Mouse (Mus musculus): Measurements from ENCODE around the gene Pkn1. TPM values are rescaled to one million over a fixed set of nuclear protein-coding genes. Genes with fewer than 3 reads are reported as not detected.

Gene Pkn1
- 44.2 and 57.4 TPM in 2 replicates for total RNA-seq (2014; rRNA removed; ENCODE audit: low replicate concordance)
- polyA plus RNA-seq (2015; fragmentation: Nextera tagmentation; extraction: Ambion mirVana): 13.0 and 14.2 TPM in 2 replicates

DNA sequence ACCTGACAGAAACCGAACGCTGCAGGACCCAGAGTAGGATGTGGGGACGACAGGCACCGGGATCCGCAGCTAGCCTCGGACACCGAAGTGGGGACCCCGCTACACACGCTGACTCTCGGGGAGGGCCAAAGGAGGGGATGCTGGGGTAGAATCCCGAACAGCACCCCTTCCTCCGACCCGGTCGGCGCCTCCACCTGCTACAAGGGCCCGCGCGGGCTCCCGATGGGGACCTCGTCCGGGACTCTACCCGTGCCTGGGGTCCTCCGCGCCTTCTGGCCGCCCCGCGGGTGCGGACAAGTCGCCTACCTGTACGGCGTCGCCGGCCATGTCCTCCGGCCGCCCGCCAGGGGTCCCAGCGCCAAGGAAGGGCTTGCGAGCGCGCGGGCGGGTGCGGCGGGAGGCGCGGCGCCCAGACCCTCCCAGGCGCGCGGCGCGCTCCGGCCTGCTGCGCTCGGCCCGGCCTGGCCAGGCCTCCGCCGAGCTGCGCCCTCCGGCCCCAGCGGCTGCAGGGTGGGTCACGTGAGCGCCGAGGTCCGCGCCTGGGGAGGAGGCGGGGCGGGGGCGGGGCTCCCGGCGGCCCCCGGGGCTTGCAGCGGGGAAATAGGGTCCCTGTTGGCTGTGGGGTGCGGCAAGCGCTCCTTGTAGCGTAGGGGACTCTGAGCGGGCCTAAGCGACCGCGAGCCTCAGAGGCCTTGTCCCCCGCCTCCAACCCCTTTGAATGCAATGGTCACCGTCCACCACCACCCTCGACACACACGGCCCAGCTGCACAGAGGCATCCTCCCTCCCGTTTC is at the start of gene Pkn1:
Gene Pkn1, minus strand, starts transcription at position 519 of the 793 bp plus-strand sequence.
- Histone ChIP-seq H3K27me3 (ENCODE audit: control insufficient read depth, insufficient read depth, low read length) (no peaks in the 10 kb centered on the region), H3K9me3 (replicated peaks; ENCODE audit: control insufficient read depth, low read length) (no peaks in the 10 kb centered on the region), H3K36me3 (replicated peaks; ENCODE audit: control insufficient read depth, insufficient read depth, low read length) (no peaks in the 10 kb centered on the region), H3K4me1 (ENCODE audit: control insufficient read depth, insufficient read depth) (peaks cover 31% of the 10 kb centered on the region), H3K4me3 (ENCODE audit: low read depth, low read length) (peak within 1 kb of the TSS; percentile 83), H3K27ac (ENCODE audit: low read depth) (peak within 1 kb of the TSS; percentile 82), H3K9ac (replicated peaks; ENCODE audit: low read depth, low read length) (peak within 1 kb of the TSS; percentile 90), H3K4me2 (ENCODE audit: low read depth, low read length) (peak within 1 kb of the TSS; percentile 97)
- ATAC-seq (ENCODE audit: insufficient read depth, low read depth) (peak; percentile 91), DNase-seq (ENCODE audit: low spot score) (peak; percentile 74)
- TF ChIP-seq CTCF (IDR thresholded peaks at IDR 0.05; ENCODE audit: low read depth) (no peak), EP300 (IDR thresholded peaks at IDR 0.05; ENCODE audit: low read depth) (no peak)
- under 1% methylated on average over 78 of the region's 85 CpGs for WGBS

DNA sequence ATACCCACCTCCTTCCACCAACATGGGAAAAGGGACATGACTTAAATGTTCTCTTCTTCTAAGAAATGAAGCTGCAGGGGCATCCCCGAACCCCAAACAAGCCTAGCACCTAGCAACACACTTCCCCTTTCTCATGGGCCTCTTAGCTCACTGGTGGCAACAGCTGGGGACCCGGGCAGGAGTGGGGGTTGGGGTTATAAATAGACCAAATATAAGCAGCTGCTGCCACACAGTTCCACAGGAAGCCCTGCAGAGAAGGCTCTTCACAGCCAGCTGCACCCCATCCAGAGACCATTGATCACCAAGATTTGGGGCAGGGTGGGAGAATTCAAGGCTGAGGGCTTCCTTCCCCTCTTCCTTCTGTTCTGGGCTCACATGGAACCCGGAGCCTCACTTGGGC is 49.7 kb upstream of the Pkn1 start:
- no peak overlapping the region for H3K4me3 ChIP-seq (ENCODE audit: low read depth, low read length)
- H3K27ac ChIP-seq (ENCODE audit: low read depth): peak overlapping the region; percentile 92
- DNase-seq (ENCODE audit: low spot score) (no peak), ATAC-seq (ENCODE audit: insufficient read depth, low read depth) (peak; percentile 72)
- H3K27me3 ChIP-seq (ENCODE audit: control insufficient read depth, insufficient read depth, low read length): no peaks in the 10 kb centered on the region
- TF ChIP-seq EP300 (IDR thresholded peaks at IDR 0.05; ENCODE audit: low read depth) (no peak), CTCF (IDR thresholded peaks at IDR 0.05; ENCODE audit: low read depth) (no peak)
- no peaks in the 10 kb centered on the region for H3K9me3 ChIP-seq (replicated peaks; ENCODE audit: control insufficient read depth, low read length)
- H3K36me3 ChIP-seq (replicated peaks; ENCODE audit: control insufficient read depth, insufficient read depth, low read length): no peaks in the 10 kb centered on the region
- peak overlapping the region; percentile 86; the same call in 1 of the 2 replicates for H3K4me2 ChIP-seq (ENCODE audit: low read depth, low read length)
- H3K4me1 ChIP-seq (ENCODE audit: control insufficient read depth, insufficient read depth): peaks cover 23% of the 10 kb centered on the region
- H3K9ac ChIP-seq (replicated peaks; ENCODE audit: low read depth, low read length): peak overlapping the region; percentile 75; the same call in 1 of the 2 replicates
- WGBS: 11% methylated on average over 3 of the region's 3 CpGs

DNA sequence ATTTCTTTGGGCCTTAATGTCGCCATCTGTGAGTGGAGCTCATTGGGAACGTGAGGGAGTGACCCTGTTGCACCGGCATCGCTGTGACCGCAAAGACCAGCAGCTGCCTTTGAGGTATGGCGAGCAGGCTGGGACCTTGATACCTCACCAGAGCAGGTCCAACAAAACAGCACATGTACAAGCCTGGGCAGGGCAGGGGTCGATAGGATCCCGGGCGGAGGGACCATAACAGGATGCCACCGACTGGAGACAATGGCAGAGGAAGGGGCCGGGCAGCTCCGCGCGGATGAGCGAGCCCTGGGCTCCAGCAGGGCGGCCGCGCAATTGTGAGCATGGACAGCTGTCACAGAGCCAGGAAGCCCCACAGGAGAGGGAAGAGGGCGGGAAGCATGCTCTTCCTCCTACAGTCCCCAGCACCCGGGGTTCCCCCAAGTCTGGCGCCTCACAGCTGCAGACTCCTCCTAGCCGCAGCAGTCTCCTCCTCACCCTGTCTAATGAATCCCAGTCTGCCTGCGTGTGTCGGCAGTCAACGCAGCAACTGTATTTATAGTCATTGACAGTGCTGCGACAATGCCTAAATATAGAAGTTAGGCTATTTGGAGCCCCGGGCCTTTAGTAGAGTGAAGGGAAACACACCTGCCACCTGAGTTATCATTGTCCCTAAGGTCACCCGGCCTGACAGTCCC is 48.8 kb upstream of the Pkn1 start:
- Histone ChIP-seq H3K4me1 (ENCODE audit: control insufficient read depth, insufficient read depth) (peaks cover 23% of the 10 kb centered on the region), H3K27me3 (ENCODE audit: control insufficient read depth, insufficient read depth, low read length) (no peaks in the 10 kb centered on the region), H3K27ac (ENCODE audit: low read depth) (peak overlapping the region; percentile 92), H3K9ac (replicated peaks; ENCODE audit: low read depth, low read length) (peak overlapping the region; percentile 75), H3K4me3 (ENCODE audit: low read depth, low read length) (peak overlapping the region; percentile 46), H3K4me2 (ENCODE audit: low read depth, low read length) (peak overlapping the region; percentile 86), H3K9me3 (replicated peaks; ENCODE audit: control insufficient read depth, low read length) (no peaks in the 10 kb centered on the region), H3K36me3 (replicated peaks; ENCODE audit: control insufficient read depth, insufficient read depth, low read length) (no peaks in the 10 kb centered on the region)
- WGBS: under 1% methylated on average over 28 of the region's 28 CpGs
- no peak for TF ChIP-seq CTCF (IDR thresholded peaks at IDR 0.05; ENCODE audit: low read depth)
- TF ChIP-seq EP300 (IDR thresholded peaks at IDR 0.05; ENCODE audit: low read depth): 0 out of 2 replicates have a peak, but pooled peaks have one; percentile 16
- ATAC-seq (ENCODE audit: insufficient read depth, low read depth) (peak; percentile 88), DNase-seq (ENCODE audit: low spot score) (peak; percentile 90)

DNA sequence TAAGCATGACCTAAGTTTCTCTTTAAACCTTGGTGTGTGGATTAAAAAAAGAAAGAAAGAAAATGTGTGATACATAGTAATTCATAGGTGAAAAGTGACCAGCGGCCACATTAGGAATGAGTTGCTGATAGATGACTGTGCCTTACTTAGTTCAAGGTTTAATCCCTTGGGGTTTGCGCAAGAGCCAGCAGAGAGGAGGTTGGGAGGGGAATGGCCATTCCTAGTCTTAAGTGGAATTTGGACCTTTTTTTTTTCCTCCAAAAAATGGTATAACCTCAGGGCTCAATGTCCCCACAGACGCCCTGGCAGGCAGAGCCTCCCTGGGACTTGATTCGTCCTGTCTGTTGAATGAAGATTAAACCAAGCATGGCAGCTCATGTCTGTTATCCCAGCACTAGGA is 45.1 kb upstream of the Pkn1 start:
- H3K9ac ChIP-seq (replicated peaks; ENCODE audit: low read depth, low read length): no peak overlapping the region
- H3K4me3 ChIP-seq (ENCODE audit: low read depth, low read length): no peak overlapping the region
- no peaks in the 10 kb centered on the region for H3K36me3 ChIP-seq (replicated peaks; ENCODE audit: control insufficient read depth, insufficient read depth, low read length)
- no peaks in the 10 kb centered on the region for H3K9me3 ChIP-seq (replicated peaks; ENCODE audit: control insufficient read depth, low read length)
- peaks cover 28% of the 10 kb centered on the region for H3K4me1 ChIP-seq (ENCODE audit: control insufficient read depth, insufficient read depth)
- DNase-seq (ENCODE audit: low spot score) (no peak), ATAC-seq (ENCODE audit: insufficient read depth, low read depth) (no peak)
- H3K4me2 ChIP-seq (ENCODE audit: low read depth, low read length): no peak overlapping the region
- TF ChIP-seq EP300 (IDR thresholded peaks at IDR 0.05; ENCODE audit: low read depth) (no peak), CTCF (IDR thresholded peaks at IDR 0.05; ENCODE audit: low read depth) (no peak)
- WGBS: 81% methylated on average over 4 of the region's 4 CpGs
- no peaks in the 10 kb centered on the region for H3K27me3 ChIP-seq (ENCODE audit: control insufficient read depth, insufficient read depth, low read length)
- no peak overlapping the region for H3K27ac ChIP-seq (ENCODE audit: low read depth)

DNA sequence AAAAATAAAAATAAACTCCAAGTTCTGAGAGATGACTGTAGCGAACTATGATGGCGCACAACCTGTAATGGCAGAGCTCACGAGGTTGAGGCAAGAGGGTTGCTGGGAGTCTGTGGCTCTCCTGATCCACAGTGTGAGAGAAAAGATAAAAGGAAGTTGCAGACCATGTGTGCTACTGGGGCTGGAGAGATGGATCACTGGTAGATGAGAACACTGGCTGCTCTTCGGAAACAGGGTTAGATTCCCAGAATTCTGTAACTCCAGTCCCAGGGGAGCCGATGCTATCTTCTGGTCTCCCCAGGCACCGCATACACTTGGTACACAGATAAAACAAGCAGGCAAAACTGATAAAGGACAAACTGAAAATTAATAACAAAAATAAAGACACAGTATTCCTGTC is 44.0 kb upstream of the Pkn1 start:
- no peak overlapping the region for H3K9ac ChIP-seq (replicated peaks; ENCODE audit: low read depth, low read length)
- DNase-seq (ENCODE audit: low spot score) (no peak), ATAC-seq (ENCODE audit: insufficient read depth, low read depth) (no peak)
- no peaks in the 10 kb centered on the region for H3K36me3 ChIP-seq (replicated peaks; ENCODE audit: control insufficient read depth, insufficient read depth, low read length)
- peaks cover 22% of the 10 kb centered on the region for H3K4me1 ChIP-seq (ENCODE audit: control insufficient read depth, insufficient read depth)
- WGBS: 82% methylated on average over 6 of the region's 6 CpGs
- no peak overlapping the region for H3K27ac ChIP-seq (ENCODE audit: low read depth)
- H3K27me3 ChIP-seq (ENCODE audit: control insufficient read depth, insufficient read depth, low read length): no peaks in the 10 kb centered on the region
- H3K4me3 ChIP-seq (ENCODE audit: low read depth, low read length): no peak overlapping the region
- no peak overlapping the region for H3K4me2 ChIP-seq (ENCODE audit: low read depth, low read length)
- TF ChIP-seq EP300 (IDR thresholded peaks at IDR 0.05; ENCODE audit: low read depth) (no peak), CTCF (IDR thresholded peaks at IDR 0.05; ENCODE audit: low read depth) (no peak)
- H3K9me3 ChIP-seq (replicated peaks; ENCODE audit: control insufficient read depth, low read length): no peaks in the 10 kb centered on the region
